Mouse (Mus musculus) layer of hippocampus, adult 11-12 months (tissue): ENCODE measurements around the gene Aif1l.
"Not testable (repeated sequence)": the region's sequence is repeated elsewhere in the genome, so short reads cannot be mapped to it uniquely, and the experiment has no call there.

Experiments used
- DNase-seq: peaks from one replicate; pipeline ENCODE4 v3.0.0; 2022; ENCODE audit warnings: low spot score

Gene Aif1l

DNA sequence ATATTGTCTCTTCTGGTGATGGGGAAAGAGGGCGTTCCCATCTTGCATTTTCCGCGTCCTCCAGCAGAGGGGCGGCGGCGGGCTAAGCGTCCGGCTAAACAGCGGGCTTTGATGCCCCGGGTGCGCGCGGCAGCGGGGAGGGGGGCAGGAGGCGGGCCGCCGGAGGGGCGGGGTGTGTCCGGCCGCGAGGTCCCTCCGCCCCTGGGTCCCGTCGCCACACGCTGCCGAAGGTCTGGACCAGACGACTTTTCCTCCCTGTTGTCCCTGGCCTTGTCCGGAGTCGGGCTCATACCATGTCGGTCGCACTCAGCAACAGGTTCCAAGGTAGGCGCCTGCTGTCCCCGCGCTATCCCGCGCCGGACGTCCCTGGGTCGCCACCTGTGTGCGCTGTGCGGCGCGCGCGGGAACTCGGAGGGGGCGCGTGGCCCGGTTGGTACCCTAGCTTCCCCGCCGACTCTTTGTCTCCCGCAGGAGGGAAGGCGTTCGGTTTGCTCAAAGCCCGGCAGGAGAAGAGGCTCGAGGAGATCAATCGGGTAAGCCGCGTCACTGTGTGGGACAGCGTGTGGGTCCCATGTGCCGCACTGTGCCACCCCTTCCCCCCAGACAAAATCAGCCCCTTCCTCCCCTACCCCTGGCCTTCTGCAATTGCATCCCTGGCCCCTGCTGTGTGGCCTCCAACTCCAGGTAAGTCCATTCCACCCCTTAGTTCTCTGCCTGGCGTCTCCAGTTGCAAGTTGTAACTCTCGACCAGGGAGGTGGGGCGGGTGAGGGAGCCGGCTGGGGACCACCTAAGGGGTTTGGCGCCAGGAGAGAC is at the start of gene Aif1l:
Aif1l (plus strand) TSS at position 82 of the 814 bp plus-strand sequence.
- peak; percentile 29 for DNase-seq

DNA sequence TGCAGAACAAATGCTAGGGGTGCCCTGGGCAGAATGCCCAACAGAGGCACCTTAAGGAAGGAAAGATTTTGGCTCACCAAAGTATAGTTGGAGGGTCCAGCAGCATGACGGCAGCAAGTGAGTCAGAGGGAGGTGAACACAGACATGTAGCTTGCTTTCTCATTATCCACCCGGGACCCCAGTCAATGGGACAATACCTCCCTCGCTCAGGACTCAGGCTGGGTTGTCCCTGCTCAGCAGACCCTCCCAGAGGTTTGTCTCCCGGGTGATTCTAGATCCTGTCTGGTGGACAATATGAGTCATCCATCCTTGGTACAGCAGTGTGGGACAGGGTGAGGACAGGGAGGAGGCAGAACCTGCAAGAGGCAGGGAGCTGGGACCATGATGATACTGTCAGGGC is 49.0 kb upstream of the Aif1l start:
- no peak for DNase-seq

DNA sequence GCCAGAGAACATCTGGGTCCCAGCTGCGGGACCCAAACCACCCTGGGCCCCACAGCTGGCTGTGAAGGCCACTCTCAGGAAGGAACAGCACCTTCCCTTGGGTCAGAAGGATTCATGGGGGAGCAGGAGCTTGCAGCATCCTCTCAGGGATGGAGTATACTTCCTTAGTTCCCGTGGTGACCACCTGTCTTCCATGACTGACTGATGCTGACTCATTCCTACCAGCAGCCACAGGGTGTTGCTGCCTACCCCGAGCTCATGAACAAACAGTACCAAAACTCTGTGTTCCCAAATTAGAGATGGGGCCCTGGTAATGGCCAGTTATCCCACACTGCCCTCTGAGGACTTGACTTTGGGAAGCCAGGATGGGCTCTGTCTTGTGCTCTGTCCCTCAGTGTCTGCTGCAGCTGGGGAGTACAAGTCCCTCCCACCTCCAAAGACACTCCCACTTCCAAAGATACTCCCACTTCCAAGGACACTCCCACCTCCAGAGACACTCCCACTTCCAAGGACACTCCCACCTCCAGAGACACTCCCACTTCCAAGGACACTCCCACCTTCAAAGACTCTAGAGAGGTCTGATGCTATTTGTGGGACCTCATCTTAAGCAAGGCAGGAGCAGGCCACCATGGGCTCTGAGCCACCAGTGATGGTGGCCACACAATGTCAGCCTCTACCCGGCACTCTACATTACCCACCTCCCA is 48.1 kb upstream of the Aif1l start:
- no peak for DNase-seq

DNA sequence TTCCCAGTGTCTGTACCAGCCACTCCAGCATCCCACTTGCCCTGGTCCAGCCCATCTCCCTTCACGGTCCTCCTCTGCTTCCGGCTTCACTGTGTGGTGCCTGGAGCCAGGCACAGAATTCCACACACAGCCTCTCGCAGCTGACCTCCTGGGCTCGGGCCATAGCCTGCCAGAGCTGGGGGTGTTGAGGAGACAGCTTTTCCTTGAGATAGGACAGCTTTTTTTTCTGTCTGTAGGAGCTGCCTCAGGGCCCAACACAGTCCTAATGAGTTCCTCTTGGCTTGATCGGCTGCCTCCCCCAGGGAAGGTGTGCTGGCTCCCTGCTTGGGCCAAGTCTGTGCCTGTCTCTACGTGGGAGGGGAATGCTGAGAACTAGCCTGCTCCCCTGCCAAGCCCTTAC is 45.9 kb upstream of the Aif1l start:
- no peak for DNase-seq

DNA sequence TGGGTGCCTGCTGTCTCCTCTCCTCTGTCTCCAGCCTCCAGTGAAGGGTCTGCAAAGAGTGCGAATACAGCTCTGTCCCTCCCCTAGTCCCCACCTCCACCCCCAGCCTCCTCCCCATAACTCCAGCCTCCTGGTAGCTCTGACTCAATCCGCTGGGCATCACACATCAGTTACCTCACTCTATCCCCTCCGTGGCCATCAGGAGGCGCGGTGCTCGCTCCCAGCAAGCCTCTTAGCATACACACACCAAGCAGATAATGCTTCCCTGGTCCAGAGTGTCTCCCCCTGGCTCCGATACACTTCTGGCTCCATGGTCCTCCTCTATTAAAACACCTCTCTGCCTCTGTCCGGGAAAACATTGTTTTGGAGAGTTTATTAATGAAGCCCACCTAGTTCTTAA is 45.3 kb upstream of the Aif1l start:
- DNase-seq = no peak

DNA sequence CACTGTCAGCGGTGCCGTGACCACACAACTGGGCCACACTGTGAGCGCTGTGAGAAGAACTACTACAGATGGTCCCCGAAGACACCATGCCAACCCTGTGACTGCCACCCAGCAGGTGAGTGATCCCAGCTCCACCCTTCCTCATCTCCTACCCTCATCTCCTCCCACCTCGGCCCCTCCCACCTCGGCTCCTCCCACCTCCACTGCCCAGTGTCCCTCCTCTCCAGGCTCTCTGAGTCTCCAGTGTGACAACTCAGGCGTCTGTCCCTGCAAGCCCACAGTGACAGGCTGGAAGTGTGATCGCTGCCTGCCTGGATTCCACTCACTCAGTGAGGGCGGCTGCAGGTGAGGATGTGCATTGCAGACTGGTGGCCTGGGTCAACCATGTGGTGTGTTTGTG is 44.3 kb upstream of the Aif1l start:
- DNase-seq = no peak

DNA sequence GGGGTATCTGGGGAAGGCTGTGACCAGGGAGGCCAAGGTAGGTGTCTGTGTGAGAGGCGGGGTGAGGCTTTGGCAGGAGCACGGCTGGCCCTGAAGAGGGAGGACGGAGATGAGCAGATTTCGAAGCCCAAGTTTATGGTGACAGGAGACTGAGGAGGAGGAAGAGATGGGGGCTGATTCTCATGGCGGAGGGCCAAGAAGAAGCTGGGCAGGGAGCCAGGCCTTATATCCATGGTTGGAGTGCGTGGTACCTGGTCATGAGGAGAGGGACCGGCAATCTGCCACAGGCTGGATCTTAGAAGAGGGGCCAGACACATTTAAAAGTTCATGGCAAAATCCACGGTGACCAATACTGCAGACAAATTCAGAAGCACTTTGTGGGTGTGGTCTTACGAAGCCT is 43.5 kb upstream of the Aif1l start:
- no peak for DNase-seq

DNA sequence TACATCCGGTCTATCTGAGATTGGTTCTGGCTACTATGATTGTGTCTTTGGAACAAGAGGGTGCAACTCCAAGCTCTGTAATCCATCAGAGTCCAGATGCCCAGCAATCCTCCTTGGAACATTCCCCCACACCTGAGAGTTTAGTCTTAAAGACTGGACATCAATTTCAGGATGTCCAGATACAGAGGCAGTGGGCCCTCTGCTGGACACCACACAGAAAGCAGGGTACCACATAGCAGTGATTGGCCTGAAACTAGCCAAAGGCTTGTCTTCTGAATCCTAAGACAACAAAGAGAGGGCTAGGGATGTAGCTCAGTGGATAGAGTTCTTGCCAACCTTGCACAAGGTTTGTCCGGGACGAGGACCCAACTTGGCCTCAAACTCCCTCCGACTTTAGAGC is 37.4 kb upstream of the Aif1l start:
- no peak for DNase-seq

DNA sequence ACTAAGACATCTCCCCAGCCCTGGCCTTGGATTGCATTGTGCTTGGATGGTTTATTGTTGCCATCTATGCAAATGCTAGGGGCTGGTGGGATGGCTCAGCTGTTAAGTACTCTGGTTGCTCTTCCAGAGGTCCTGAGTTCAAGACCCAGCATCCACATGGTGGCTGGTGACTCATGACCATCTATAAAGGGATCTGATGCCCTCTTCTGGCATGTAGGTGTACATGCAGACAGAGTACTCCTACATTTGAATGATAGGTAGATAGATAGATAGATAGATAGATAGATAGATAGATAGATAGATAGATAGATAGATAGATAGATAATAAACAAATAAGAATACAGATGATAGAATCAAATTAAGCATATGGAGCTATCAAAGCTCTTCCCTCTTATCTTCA is 35.7 kb upstream of the Aif1l start:
- DNase-seq = not testable (repeated sequence)

DNA sequence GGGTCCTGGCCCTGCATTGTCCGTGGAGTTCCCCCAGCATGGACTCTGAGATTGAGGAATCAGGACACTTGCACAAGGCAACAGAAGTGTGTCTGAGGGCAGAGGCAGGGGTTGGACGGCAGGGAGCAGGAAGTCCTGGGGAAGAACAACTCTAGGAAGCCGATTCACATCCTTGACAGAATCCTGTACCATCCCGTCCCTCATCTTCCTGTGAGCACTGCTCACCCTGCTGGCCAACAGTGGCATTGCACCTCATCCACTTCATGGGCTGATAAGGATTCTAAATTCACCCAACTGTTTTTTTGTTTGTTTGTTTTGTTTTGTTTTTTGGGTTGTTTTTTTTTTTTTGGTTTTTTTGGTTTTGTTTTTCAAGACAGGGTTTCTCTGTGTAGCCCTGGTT is 34.8 kb upstream of the Aif1l start:
- DNase-seq = peak; percentile 85

DNA sequence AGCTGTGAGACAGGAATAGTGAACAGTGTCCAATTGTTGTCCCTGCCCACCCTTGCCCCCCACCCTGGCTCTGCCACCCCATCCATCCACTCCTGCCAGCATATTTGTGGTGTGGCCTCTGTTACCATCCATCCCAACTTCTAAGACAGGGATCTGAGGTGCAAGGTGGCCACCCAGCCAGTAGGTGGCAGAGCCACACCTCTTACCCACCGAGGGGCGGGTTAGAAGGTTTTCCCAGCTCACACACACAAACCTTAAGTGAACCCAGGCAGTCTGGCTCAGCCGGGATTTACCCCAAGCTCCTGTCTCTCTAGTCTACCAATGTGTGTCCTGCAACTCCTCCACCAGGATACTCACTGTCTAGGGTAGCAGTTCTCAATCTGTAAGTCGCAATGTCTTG is 32.3 kb upstream of the Aif1l start:
- DNase-seq = peak; percentile 42

DNA sequence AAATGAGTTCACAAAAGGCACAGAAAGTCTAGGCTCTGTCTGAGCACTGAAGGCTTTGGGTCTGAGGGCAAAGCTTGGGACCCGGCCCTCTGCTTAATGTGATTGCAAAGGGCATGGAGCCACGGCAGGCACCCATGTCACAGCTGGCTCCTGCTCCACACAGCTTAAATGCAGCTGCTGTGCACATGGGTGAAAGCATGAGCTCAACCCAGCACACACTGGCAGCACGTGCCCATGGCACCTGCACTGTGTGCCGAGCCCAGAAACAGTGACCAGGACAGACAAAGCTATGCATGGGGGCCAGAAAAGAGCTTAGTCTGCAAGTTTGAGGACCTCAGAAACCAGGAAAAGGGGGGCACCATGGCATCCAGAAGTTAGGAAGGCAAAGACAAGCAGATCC is 26.3 kb upstream of the Aif1l start:
- DNase-seq = no peak

DNA sequence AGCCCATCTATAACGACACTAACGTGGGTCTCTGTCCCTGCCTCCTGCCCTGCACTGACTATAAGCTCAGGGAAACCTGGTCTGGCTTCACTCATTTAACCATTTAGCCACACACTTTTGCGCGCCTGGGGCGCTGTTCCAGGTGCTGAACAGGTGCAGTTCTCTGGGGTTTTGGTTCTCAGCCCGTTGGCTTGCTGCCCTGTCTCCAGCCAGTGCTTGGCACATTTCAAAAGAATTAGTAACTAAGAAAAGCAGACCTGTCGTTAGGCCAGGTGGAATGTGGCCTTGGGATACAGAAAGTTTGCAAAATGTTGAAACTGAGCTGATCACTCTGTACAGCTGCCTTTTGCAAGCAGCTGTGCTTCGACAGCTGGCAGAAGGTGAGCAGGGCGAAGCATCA is 25.1 kb upstream of the Aif1l start:
- no peak for DNase-seq

DNA sequence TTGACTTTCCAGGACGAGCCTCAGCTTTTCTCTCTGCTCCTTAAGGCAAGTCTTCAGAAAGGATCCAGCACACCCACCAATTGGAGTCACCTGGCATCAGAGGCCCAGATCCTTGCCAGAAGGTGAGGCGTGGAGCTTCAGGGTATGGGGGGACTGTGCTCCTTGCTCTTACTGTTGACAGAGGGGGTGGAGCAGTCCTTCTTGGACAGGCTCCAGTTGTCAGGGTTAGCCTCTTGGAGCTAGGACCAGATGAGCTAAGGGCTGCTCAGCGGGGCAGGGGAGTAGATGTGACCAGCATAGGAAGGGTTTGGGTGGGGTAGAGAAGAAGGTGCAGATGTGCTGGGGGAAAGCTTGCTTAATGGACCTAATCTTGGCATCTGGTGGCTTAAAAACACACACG is 24.0 kb upstream of the Aif1l start:
- DNase-seq = no peak

DNA sequence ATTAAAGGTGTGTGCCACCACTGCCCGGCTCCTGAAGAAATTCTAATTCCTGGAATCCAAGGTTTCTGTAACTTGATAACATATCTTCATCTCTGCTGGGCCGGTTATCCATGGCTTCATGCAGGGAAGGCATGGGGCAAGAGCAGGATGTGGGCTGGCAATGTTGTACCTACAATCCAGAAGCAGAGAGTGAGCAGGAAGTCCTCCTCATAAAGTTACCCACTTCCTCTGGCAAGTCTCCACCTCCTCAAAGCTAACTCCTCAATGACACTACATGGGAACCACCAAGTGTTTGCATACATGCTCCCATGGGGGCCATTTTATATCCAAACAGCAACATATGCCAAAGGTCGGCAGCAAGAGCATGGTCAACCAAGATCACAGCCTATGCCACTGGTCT is 20.3 kb upstream of the Aif1l start:
- DNase-seq = no peak

DNA sequence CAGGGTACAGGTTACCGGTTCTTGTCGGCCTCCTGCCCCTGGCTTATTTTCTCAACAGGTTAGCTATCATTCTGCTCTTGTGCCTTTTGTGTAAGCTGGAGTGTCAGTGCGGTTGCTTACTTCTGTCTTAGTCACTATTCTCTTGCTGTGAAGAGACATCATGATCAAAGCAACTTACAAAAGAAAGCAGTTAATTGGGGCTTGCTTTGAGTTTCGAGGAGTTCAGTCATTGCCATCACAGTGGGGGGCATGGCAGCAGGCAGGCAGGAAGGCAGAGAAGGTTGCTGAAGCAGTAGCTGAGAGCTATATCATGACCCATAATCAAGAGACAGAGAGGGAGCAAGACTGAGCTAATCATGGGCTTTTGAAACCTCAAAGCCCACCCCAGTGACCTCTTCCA is 15.4 kb upstream of the Aif1l start:
- DNase-seq = no peak

DNA sequence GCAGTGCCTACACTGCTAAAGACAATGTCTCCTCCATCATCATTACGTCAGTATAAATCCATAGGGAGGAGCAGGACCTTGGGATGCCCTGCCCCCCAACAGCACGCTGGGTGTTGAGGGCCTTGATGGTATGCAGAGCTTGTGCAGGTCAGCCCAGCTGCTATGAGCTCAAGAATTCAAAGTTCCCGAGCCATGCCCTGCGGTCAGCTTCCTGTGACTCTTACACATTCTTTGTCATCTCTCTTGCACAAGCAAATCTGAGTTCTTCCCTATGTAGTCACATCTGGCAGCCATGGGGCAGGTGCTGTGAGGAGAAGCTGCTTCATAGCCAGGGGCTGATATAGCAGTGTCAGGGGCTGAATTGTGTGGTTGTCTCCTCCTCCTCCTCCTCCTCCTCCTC is 14.9 kb upstream of the Aif1l start:
- no peak for DNase-seq

DNA sequence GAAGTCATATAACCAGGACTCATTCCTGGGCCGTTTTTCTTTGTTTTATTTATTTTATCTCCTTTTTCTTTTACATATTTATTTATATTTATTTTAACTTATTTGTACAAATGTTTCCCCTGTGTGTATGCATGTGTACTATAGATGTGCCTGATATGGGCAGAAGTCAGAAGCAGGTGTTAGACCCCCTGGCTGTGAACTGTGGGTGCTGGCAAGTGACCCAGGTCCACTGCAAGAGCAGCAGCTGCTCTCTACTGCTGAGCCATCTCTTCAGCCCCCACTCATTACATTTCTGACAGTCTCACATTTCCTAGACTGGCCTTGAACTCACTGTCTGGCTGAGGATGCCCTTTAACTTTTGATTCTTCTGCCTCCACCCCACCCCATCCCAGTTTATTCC is 11.6 kb upstream of the Aif1l start:
- no peak for DNase-seq

DNA sequence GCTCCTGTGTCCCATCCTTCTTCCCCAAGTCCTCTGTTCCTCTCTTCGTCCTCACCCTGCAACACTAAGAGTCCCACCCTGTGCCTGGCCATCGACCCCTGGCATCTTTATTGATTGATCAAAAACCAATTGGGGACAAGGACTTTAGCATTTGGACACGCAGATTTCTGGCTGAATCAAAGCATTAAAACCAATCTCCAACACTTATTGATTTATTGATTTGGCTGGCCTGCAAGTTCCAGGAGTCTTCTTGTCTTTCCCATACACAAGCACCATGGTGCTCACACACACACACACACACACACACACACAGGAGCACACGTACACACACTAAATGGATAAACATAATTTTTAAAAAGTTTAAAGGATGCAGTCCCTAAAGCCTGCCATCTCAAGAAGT is 6.9 kb upstream of the Aif1l start:
- DNase-seq = no peak

DNA sequence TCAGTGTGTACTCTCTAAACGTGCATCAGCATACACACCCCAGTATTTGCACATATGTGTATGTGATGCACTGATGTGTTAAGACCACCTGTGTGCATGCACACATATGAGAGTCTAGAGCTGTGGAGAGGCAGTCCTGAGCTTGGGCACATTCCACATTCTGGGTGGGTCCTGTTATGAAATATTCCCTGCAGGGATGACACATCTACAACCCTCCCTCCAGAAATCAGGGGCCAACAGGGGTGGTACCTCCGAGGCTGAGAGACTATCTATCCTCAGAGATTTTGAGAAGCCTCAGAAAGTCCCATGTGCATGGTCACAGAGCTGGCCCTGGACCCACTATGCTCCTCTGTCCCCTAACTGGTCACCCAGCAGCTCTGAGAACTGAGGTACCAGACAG is 4.4 kb upstream of the Aif1l start:
- DNase-seq = no peak

DNA sequence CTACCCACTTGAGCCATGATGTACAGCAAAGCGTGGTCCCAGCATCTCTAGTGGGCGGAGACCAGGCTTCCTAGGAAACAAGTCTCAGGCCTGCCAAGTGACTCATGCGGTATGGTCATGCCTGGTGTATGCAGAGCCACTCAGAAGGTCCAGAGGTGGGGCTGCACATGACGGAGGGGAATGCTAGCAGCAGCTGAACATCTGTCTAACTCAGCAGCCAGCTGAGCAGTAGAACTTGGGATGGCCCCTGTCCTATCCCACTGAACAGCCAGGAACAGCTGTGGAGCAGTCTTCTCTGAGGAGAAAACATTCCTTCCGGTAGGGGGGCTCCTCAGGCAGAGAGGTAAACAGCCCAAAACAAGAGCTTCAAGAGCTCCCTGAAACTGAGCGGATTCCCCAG is 1.5 kb upstream of the Aif1l start:
- no peak for DNase-seq

DNA sequence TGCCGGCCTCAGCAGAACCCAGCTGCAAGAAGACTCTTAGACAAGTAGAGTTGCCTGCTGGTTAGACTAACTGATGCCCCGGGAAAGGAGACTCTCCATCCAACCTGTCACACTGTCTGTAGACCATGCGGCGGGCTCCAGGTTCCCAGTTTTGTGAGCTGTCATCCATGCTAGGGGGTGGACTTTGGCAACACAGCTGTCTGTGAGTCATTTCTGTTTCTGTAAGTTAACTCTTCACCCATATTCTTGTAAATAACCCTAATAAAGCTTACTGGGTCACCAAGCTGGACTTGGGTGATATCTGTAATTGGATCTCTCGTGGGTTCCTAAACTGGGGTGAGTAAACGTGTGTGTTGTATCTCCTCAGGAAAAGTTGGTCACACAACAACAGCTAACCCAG is 1.1 kb upstream of the Aif1l start:
- no peak for DNase-seq

DNA sequence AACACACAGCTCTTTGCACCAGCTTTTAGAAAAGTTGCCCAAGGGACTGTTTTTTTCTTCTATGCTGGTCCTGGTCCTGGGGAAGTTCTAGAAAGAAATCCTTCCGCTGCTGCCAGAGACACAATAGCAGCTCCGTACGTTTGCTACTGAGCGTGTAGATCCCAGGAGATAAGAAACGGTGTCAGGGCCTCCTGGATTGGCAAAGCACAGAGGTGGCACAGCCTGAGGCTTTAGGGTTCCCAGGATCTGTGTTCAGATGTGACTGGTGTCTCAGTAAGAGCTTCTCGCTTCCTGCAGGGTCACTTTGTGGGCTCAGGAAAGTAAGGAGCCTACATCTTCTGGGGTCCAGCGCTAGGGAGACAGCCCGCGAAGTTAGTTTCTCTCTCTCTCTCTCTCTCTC is 1.0 kb downstream of the Aif1l start:
- no peak for DNase-seq

DNA sequence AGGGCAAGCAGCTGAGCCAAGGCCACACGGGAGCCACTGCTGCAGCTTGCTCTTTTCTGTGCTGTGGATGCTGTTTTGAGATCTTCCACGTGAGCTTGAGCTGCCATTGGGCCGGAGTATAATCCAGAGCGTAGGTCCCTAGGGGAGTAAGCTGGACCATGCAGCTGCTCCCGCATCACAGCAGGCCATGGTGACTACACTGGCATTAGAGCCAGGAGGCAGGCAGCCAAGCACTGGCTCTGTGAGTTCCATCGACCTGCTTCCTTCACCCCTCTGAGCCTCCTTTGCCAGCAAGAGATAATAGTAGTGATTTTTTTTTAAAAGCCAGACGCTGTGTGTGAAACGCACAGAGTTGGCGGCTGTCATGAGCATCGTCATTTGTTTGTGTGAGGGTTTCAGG is 2.3 kb downstream of the Aif1l start:
- DNase-seq = no peak
